Mouse (Mus musculus) thymus, adult 2 months (tissue): ENCODE measurements around the gene Tbc1d16. TPM values are rescaled to one million over a fixed set of nuclear protein-coding genes. Genes with fewer than 3 reads are reported as not detected.

Experiments used
- DNase-seq: peaks from one replicate; pipeline ENCODE4 v3.0.0; 2021
- H3K27ac ChIP-seq: fragments of 200-500 bp; 2 replicates; pipeline ENCODE4 v1.5.1; 2012; ENCODE audit warnings: low read length, control low read depth; ENCODE audit not compliant: control insufficient read depth, insufficient read depth
- H3K27me3 ChIP-seq: fragments of 200-500 bp; 2 replicates; pipeline ENCODE4 v1.6.1; 2012; ENCODE audit warnings: mild to moderate bottlenecking, low read length, moderate library complexity, mixed read lengths; ENCODE audit not compliant: control insufficient read depth, insufficient read depth
- H3K36me3 ChIP-seq: fragments of 200-500 bp; 2 replicates; pipeline ENCODE4 v1.6.1; 2012; ENCODE audit warnings: mild to moderate bottlenecking, low read length, moderate library complexity; ENCODE audit not compliant: control insufficient read depth, insufficient read depth
- H3K4me1 ChIP-seq: fragments of 200-500 bp; replicated peaks from 2 replicates; pipeline ENCODE4 v1.6.1; 2012; ENCODE audit warnings: low read length; ENCODE audit not compliant: control insufficient read depth, insufficient read depth
- H3K4me3 ChIP-seq: fragments of 200-500 bp; 2 replicates; pipeline ENCODE4 v1.5.1; 2012; ENCODE audit warnings: mild to moderate bottlenecking, low read length, control low read depth, moderate library complexity; ENCODE audit not compliant: control insufficient read depth, insufficient read depth
- CTCF ChIP-seq: fragments of 200-500 bp; IDR thresholded peaks from 2 replicates; pipeline ENCODE4 v1.5.1; 2012; ENCODE audit warnings: mild to moderate bottlenecking, control low read depth, low read length, moderate library complexity, borderline replicate concordance; ENCODE audit not compliant: control insufficient read depth, poor library complexity, insufficient read depth; ENCODE audit errors: extremely low read depth
- POLR2A ChIP-seq: fragments of 200-500 bp; IDR thresholded peaks from 2 replicates; pipeline ENCODE4 v1.6.1; 2012; ENCODE audit warnings: mild to moderate bottlenecking, low read length, control low read depth, moderate library complexity; ENCODE audit not compliant: control insufficient read depth, poor library complexity, insufficient read depth; ENCODE audit errors: extremely low read depth
- WGBS: fragments of 180-500 bp; shearing (Covaris S2); methylation state at CpG from one replicate; pipeline ENCODE4 v1.1.7; 2018; 5-methylcytosine and 5-hydroxymethylcytosine counted together
- polyA plus RNA-seq: library from polyadenylated mRNA; depleted of rRNA; stranded (reverse); fragments of >200 nt; gene quantifications from 2 replicates; pipeline ENCODE4 v1.2.3, GENCODE M21; 2012; rRNA removed

Gene Tbc1d16
- polyA plus RNA-seq, 1 experiment = 12.0 TPM

DNA sequence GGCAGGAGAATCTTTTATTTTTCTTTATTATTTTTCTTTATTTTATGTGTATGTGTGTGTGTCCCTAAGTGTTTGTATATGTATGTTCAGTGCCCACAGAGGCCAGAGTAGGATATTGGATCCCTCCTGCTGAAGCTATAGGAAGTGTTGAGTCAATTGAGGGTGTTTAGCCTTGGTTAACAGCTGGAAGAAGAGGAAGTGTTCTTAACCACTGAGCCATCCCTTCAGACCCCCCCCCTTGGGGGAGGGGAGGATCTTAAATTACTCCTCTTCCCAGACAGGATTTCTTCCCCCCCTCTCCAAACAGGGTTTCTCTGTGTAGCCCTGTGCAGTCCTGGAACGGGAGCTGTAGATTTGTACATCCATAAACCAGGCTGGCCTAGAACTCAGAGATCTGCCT lies 135.0 kb downstream of the Tbc1d16 start:
- 48% methylated on average over 1 of the region's 1 CpGs for WGBS
- Histone ChIP-seq H3K27ac (no peak overlapping the region), H3K36me3 (no peaks in the 10 kb centered on the region), H3K4me3 (no peak overlapping the region), H3K4me1 (peaks cover 30% of the 10 kb centered on the region), H3K27me3 (peaks cover 19% of the 10 kb centered on the region)
- no peak for DNase-seq
- no peak for TF ChIP-seq POLR2A
- TF ChIP-seq CTCF = no peak

Other genes starting within 250 kb of the Tbc1d16 start
- 0.11 and 0.17 TPM in 2 replicates for gene Enpp7, start 240.3 kb downstream of the Tbc1d16 start, polyA plus RNA-seq
- gene Cbx2, start 205.5 kb downstream of the Tbc1d16 start, polyA plus RNA-seq = 20.6 and 22.5 TPM in 2 replicates
- 8.1 and 8.2 TPM in 2 replicates for gene Cbx8, start 187.5 kb downstream of the Tbc1d16 start, polyA plus RNA-seq
- gene Cbx4, start 142.3 kb downstream of the Tbc1d16 start, polyA plus RNA-seq = 54.7 and 56.8 TPM in 2 replicates
- 1.8 and 2.5 TPM in 2 replicates for gene Ccdc40, start 73 bp upstream of the Tbc1d16 start, polyA plus RNA-seq
- gene Gaa, start 39.4 kb upstream of the Tbc1d16 start, polyA plus RNA-seq = 80.0 and 94.8 TPM in 2 replicates
- 178 and 196 TPM in 2 replicates for gene Eif4a3, start 71.6 kb upstream of the Tbc1d16 start, polyA plus RNA-seq
- gene Card14, start 79.3 kb upstream of the Tbc1d16 start, polyA plus RNA-seq = 0.90 and 0.94 TPM in 2 replicates
- 28.6 and 36.5 TPM in 2 replicates for gene Sgsh, start 127.0 kb upstream of the Tbc1d16 start, polyA plus RNA-seq
- 19.9 and 21.7 TPM in 2 replicates for gene Slc26a11, start 127.1 kb upstream of the Tbc1d16 start, polyA plus RNA-seq
- 47.9 and 52.5 TPM in 2 replicates for gene Rnf213, start 164.6 kb upstream of the Tbc1d16 start, polyA plus RNA-seq